Mouse (Mus musculus) kidney, postnatal 0 days (tissue): ENCODE measurements at regions not wholly inside any gene's neighbourhood (a gene's known extent, or its start where the extent isn't known, plus 50 kb on each side); places are given as distances from the start of the nearest gene placed in this dataset.

ENCODE experiments used
- ATAC-seq: fragments of 200-750 bp; cut with Nextera tagmentation; replicated peaks from 2 replicates; pipeline ENCODE4 v1.8.0; 2017; ENCODE audit warnings: low read depth, moderate number of reproducible peaks, moderate TSS enrichment, moderate library complexity; ENCODE audit not compliant: low FRiP score
- DNase-seq: peaks from one replicate; pipeline ENCODE4 v3.0.0-alpha.2; 2016; ENCODE audit warnings: low spot score
- H3K27ac ChIP-seq: fragments of 300-500 bp; sonication (generic); 2 replicates; pipeline ENCODE4 v1.5.1; 2014; ENCODE audit warnings: mild to moderate bottlenecking
- H3K27me3 ChIP-seq: fragments of 300-500 bp; sonication (generic); 2 replicates; pipeline ENCODE4 v1.6.1; 2014; ENCODE audit warnings: low read length, mixed read lengths; ENCODE audit not compliant: insufficient read depth
- H3K36me3 ChIP-seq: fragments of 300-500 bp; sonication (generic); 2 replicates; pipeline ENCODE4 v1.6.1; 2014; ENCODE audit warnings: low read length, mixed read lengths; ENCODE audit not compliant: insufficient read depth
- H3K4me1 ChIP-seq: fragments of 300-500 bp; sonication (generic); replicated peaks from 2 replicates; pipeline ENCODE4 v1.6.1; 2014; ENCODE audit warnings: antibody characterized with exemption, low read length, mixed read lengths; ENCODE audit not compliant: insufficient read depth
- H3K4me2 ChIP-seq: fragments of 300-500 bp; sonication (generic); 2 replicates; pipeline ENCODE4 v1.6.1; 2014; ENCODE audit warnings: mild to moderate bottlenecking, low read length, moderate library complexity, mixed read lengths
- H3K4me3 ChIP-seq: fragments of 300-500 bp; sonication (generic); replicated peaks from 2 replicates; pipeline ENCODE4 v1.5.1; 2014; ENCODE audit warnings: low read depth, low read length
- H3K9ac ChIP-seq: fragments of 300-500 bp; sonication (generic); 2 replicates; pipeline ENCODE4 v1.6.1; 2014; ENCODE audit warnings: low read depth, low read length
- H3K9me3 ChIP-seq: fragments of 300-500 bp; sonication (generic); replicated peaks from 2 replicates; pipeline ENCODE4 v1.6.1; 2016; ENCODE audit warnings: low read length, inconsistent platforms, mixed read lengths
- CTCF ChIP-seq: IDR thresholded peaks from 2 replicates; pipeline ENCODE4 v1.5.1; 2016; ENCODE audit warnings: antibody characterized with exemption, low read depth, mild to moderate bottlenecking, moderate library complexity
- WGBS: fragments of 180-500 bp; shearing (Covaris S2); extraction: QIAGEN DNeasy Blood & Tissue Kit; methylation state at CpG from one replicate; pipeline ENCODE4 v1.1.7; 2014; 5-methylcytosine and 5-hydroxymethylcytosine counted together

- WGBS = 87% methylated on average over 7 of the region's 7 CpGs
- H3K4me1 ChIP-seq = no peaks in the 10 kb centered on the region
- no peak overlapping the region for H3K4me2 ChIP-seq
- no peaks in the 10 kb centered on the region for H3K36me3 ChIP-seq
- no peaks in the 10 kb centered on the region for H3K9me3 ChIP-seq
- no peak for TF ChIP-seq CTCF
- DNase-seq (no peak), ATAC-seq (no peak)
- no peaks in the 10 kb centered on the region for H3K27me3 ChIP-seq
- no peak overlapping the region for H3K9ac ChIP-seq
- H3K4me3 ChIP-seq = no peak overlapping the region
- H3K27ac ChIP-seq = no peak overlapping the region
These were observed 392.5 kb upstream of the Tenm3 start for GRCm38 (mm10) chr8:49236021-49236821.

GRCm38 (mm10) chr8:49223841-49224420 is 380.2 kb upstream of the Tenm3 start:
- DNase-seq (no peak), ATAC-seq (no peak)
- peak overlapping the region; percentile 35 for H3K4me2 ChIP-seq
- no peaks in the 10 kb centered on the region for H3K36me3 ChIP-seq
- TF ChIP-seq CTCF = no peak
- no peak overlapping the region for H3K27ac ChIP-seq
- H3K9me3 ChIP-seq = no peaks in the 10 kb centered on the region
- no peak overlapping the region for H3K4me3 ChIP-seq
- H3K9ac ChIP-seq = no peak overlapping the region
- 39% methylated on average over 18 of the region's 18 CpGs for WGBS
- H3K27me3 ChIP-seq = peaks cover 6% of the 10 kb centered on the region; the same call in 1 of the 2 replicates
- no peaks in the 10 kb centered on the region for H3K4me1 ChIP-seq

GRCm38 (mm10) chr8:49195333-49195640 is 351.5 kb upstream of the Tenm3 start:
- DNase-seq = no peak
- Histone ChIP-seq H3K9me3 (no peaks in the 10 kb centered on the region), H3K9ac (no peak overlapping the region), H3K4me2 (no peak overlapping the region), H3K4me1 (no peaks in the 10 kb centered on the region), H3K36me3 (no peaks in the 10 kb centered on the region), H3K27me3 (no peaks in the 10 kb centered on the region), H3K27ac (no peak overlapping the region), H3K4me3 (no peak overlapping the region)
- TF ChIP-seq CTCF = no peak
- WGBS = 82% methylated on average over 4 of the region's 4 CpGs
- ATAC-seq = no peak

GRCm38 (mm10) chr8:49194592-49195332 is 351.0 kb upstream of the Tenm3 start:
- TF ChIP-seq CTCF = no peak
- no peaks in the 10 kb centered on the region; the same call in 1 of the 2 replicates for H3K9me3 ChIP-seq
- DNase-seq = no peak
- no peaks in the 10 kb centered on the region for H3K4me1 ChIP-seq
- ATAC-seq = no peak
- H3K27me3 ChIP-seq = no peaks in the 10 kb centered on the region
- no peak overlapping the region for H3K4me3 ChIP-seq
- H3K9ac ChIP-seq = no peak overlapping the region
- no peaks in the 10 kb centered on the region for H3K36me3 ChIP-seq
- WGBS = 82% methylated on average over 11 of the region's 11 CpGs
- no peak overlapping the region for H3K4me2 ChIP-seq
- H3K27ac ChIP-seq = no peak overlapping the region

GRCm38 (mm10) chr8:49186853-49187252 is 343.1 kb upstream of the Tenm3 start:
- Histone ChIP-seq H3K4me2 (no peak overlapping the region), H3K27ac (no peak overlapping the region), H3K27me3 (no peaks in the 10 kb centered on the region), H3K9ac (no peak overlapping the region), H3K9me3 (no peaks in the 10 kb centered on the region; the same call in 1 of the 2 replicates), H3K4me1 (no peaks in the 10 kb centered on the region), H3K36me3 (no peaks in the 10 kb centered on the region), H3K4me3 (no peak overlapping the region)
- WGBS = 85% methylated on average over 3 of the region's 3 CpGs
- DNase-seq = no peak
- TF ChIP-seq CTCF = no peak
- no peak for ATAC-seq

GRCm38 (mm10) chr8:49175386-49175785 is 331.6 kb upstream of the Tenm3 start:
- Histone ChIP-seq H3K4me3 (no peak overlapping the region), H3K4me2 (no peak overlapping the region), H3K27ac (no peak overlapping the region), H3K36me3 (no peaks in the 10 kb centered on the region), H3K27me3 (no peaks in the 10 kb centered on the region), H3K9me3 (no peaks in the 10 kb centered on the region), H3K9ac (no peak overlapping the region), H3K4me1 (no peaks in the 10 kb centered on the region)
- ATAC-seq (no peak), DNase-seq (no peak)
- no peak for TF ChIP-seq CTCF
- 79% methylated on average over 4 of the region's 4 CpGs for WGBS
